Mouse (Mus musculus): ENCODE results near the gene Atp11a. TPM values are rescaled to one million over a fixed set of nuclear protein-coding genes. Genes with fewer than 3 reads are reported as not detected.

The Atp11a gene
- polyA plus RNA-seq, 1 experiment = 12.8 TPM

- Histone ChIP-seq H3K36me3 (ENCODE audit: control insufficient read depth, insufficient read depth, low read length) (no peaks in the 10 kb centered on the region), H3K27ac (ENCODE audit: insufficient read depth, low read depth, low read length) (no peak overlapping the region), H3K27me3 (ENCODE audit: control insufficient read depth, insufficient read depth, low read length) (no peaks in the 10 kb centered on the region), H3K4me3 (ENCODE audit: low read depth, low read length) (no peak overlapping the region), H3K4me1 (ENCODE audit: control insufficient read depth, insufficient read depth, insufficient read length, low read length) (no peaks in the 10 kb centered on the region)
- TF ChIP-seq CTCF (IDR thresholded peaks at IDR 0.05; ENCODE audit: extremely low read depth, insufficient read length, insufficient replicate concordance, low read depth, low read length) (no peak), POLR2A (IDR thresholded peaks at IDR 0.05; ENCODE audit: low read depth, low read length) (no peak)
- WGBS = 68% methylated on average over 6 of the region's 6 CpGs
Observed at GRCm38 (mm10) chr8:12768747-12769146, 11.9 kb downstream of the Atp11a start.

DNA sequence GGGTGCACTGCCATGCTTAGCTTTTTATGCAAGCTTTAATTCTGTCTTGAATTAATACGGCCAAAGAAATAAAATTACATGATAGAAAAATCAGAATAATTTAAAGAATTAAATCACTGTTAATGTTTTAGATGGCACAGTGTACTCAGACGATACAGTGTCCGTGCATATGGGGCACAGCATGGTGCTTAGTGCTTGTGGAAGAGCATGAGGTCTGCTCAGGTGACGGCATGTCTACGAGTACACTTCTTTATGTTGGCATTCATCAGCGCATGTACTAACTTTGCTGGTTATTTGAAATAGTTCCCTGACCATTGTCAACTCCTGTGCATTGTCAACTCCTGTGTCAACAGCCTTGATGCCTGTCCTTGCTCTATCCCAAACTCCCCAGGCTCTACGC lies 12.5 kb downstream of the Atp11a start:
- H3K27ac ChIP-seq (ENCODE audit: insufficient read depth, low read depth, low read length) = no peak overlapping the region
- TF ChIP-seq POLR2A (IDR thresholded peaks at IDR 0.05; ENCODE audit: low read depth, low read length) (no peak), CTCF (IDR thresholded peaks at IDR 0.05; ENCODE audit: extremely low read depth, insufficient read length, insufficient replicate concordance, low read depth, low read length) (no peak)
- no peak overlapping the region for H3K4me3 ChIP-seq (ENCODE audit: low read depth, low read length)
- H3K27me3 ChIP-seq (ENCODE audit: control insufficient read depth, insufficient read depth, low read length) = no peaks in the 10 kb centered on the region
- H3K4me1 ChIP-seq (ENCODE audit: control insufficient read depth, insufficient read depth, insufficient read length, low read length) = no peaks in the 10 kb centered on the region
- H3K36me3 ChIP-seq (ENCODE audit: control insufficient read depth, insufficient read depth, low read length) = no peaks in the 10 kb centered on the region
- WGBS = 94% methylated on average over 7 of the region's 7 CpGs

DNA sequence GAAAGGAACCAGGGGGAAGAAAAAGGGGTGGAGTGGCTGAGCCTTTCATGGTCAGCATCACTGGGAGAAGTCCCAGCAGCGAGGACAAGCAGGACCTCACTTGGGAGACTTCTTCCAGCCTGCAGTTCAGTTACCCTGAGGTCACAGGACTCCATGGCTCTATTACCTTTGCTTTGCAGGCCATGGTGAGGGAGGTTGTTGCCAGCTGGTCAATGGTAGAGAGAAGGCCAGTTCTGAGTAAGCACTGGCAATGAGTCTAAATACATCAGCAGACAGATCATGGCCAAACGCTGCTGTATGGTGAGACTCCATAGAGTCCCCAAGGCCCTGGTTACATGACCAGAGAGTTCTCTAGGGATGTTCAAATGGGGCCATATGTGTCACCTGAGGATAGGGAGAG lies 15.5 kb downstream of the Atp11a start:
- WGBS = 90% methylated on average over 2 of the region's 2 CpGs

DNA sequence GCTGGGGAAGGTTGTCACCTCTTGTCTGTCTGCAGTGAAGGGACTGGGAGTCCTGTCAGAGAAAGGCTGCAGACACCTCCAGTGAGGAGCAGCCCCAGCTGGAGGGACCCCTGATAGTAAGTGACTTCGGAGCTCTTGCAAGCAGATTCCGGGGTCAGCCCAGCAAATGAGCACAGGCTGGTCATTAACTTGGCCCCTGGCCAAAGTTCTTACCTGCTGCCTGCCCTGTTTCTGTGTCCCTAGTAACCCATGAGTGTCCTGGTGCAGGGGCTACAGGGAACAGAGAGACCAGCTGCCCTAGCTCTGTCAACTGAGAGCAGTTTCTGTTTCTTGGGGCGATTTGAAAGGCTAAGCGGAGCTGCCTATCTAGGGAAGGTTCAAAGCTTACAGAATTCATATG lies 17.1 kb downstream of the Atp11a start:
- TF ChIP-seq POLR2A (IDR thresholded peaks at IDR 0.05; ENCODE audit: low read depth, low read length) = no peak
- TF ChIP-seq CTCF (IDR thresholded peaks at IDR 0.05; ENCODE audit: extremely low read depth, insufficient read length, insufficient replicate concordance, low read depth, low read length) = no peak
- no peak overlapping the region for H3K27ac ChIP-seq (ENCODE audit: insufficient read depth, low read depth, low read length)
- 77% methylated on average over 4 of the region's 4 CpGs for WGBS

More for the DNA sequence above, 15.5 kb downstream of the Atp11a start:
- Histone ChIP-seq H3K36me3 (ENCODE audit: control insufficient read depth, insufficient read depth, low read length) (no peaks in the 10 kb centered on the region), H3K4me3 (ENCODE audit: low read depth, low read length) (no peak overlapping the region), H3K27ac (ENCODE audit: insufficient read depth, low read depth, low read length) (no peak overlapping the region), H3K4me1 (ENCODE audit: control insufficient read depth, insufficient read depth, insufficient read length, low read length) (0 out of 2 replicates have a peak, but pooled peaks cover 4% of the 10 kb centered on the region), H3K27me3 (ENCODE audit: control insufficient read depth, insufficient read depth, low read length) (no peaks in the 10 kb centered on the region)
- TF ChIP-seq CTCF (IDR thresholded peaks at IDR 0.05; ENCODE audit: extremely low read depth, insufficient read length, insufficient replicate concordance, low read depth, low read length) (no peak), POLR2A (IDR thresholded peaks at IDR 0.05; ENCODE audit: low read depth, low read length) (no peak)

DNA sequence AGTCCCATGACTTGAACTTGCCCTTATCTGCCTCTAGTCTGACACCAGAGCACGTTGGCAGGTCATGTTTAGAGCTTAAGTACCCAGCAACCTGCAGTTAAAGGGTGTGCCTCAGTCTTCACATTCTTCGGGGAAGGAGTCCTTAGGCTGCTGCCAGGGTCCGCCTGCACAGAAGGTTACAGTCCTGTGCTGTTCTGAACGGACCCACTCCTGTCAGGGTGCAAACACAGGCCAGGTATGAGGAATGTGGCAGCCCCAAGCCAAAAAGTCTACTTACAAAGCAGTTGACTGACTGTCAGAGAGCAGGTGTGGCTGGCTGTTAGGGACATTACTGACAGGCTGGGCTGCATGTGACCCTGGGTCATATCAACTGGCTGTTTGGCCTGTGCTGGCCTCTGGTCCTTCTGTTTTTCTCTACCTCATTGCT lies 18.1 kb downstream of the Atp11a start:
- Histone ChIP-seq H3K27me3 (ENCODE audit: control insufficient read depth, insufficient read depth, low read length) (no peaks in the 10 kb centered on the region), H3K27ac (ENCODE audit: insufficient read depth, low read depth, low read length) (no peak overlapping the region), H3K36me3 (ENCODE audit: control insufficient read depth, insufficient read depth, low read length) (no peaks in the 10 kb centered on the region), H3K4me3 (ENCODE audit: low read depth, low read length) (no peak overlapping the region), H3K4me1 (ENCODE audit: control insufficient read depth, insufficient read depth, insufficient read length, low read length) (0 out of 2 replicates have a peak, but pooled peaks cover 4% of the 10 kb centered on the region)
- TF ChIP-seq POLR2A (IDR thresholded peaks at IDR 0.05; ENCODE audit: low read depth, low read length) (no peak), CTCF (IDR thresholded peaks at IDR 0.05; ENCODE audit: extremely low read depth, insufficient read length, insufficient replicate concordance, low read depth, low read length) (no peak)
- WGBS = 34% methylated on average over 4 of the region's 4 CpGs

More for the DNA sequence above, 17.1 kb downstream of the Atp11a start:
- H3K4me1 ChIP-seq (ENCODE audit: control insufficient read depth, insufficient read depth, insufficient read length, low read length) = 0 out of 2 replicates have a peak, but pooled peaks cover 4% of the 10 kb centered on the region
- no peaks in the 10 kb centered on the region for H3K36me3 ChIP-seq (ENCODE audit: control insufficient read depth, insufficient read depth, low read length)
- H3K27me3 ChIP-seq (ENCODE audit: control insufficient read depth, insufficient read depth, low read length) = no peaks in the 10 kb centered on the region
- no peak overlapping the region for H3K4me3 ChIP-seq (ENCODE audit: low read depth, low read length)

DNA sequence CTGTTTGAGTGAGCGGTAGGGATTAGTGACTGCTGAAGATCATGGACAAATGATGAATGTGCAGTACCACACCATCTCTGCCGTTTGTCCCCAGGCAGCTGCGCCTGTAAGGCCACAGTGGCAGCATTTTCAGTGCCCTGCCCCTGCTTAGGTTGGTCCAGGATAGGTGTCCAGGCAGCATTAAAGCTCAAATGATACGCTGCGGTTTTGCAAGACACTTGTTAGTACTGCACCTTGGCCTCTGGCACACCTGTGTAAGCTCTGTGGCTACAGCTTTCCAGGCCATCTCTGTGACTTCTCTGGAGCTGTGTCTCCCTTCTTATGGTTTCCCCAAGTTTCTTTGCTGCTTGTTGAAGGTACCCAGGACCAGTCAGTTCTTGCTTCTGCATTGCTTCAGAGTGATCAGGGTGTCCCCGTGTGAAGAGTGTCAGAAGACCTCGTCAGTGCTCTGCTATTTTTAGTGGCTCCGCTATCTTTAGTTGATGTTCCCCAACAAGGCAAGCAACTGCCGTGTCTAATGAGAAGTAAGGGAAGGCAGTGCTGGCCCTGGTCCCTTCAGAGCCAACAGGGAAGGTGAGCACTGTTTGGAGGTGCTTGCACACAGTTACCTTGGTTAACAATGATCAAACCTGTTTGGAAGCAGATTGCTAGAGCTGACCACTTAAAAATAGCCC lies 18.6 kb downstream of the Atp11a start:
- Histone ChIP-seq H3K4me1 (ENCODE audit: control insufficient read depth, insufficient read depth, insufficient read length, low read length) (0 out of 2 replicates have a peak, but pooled peaks cover 4% of the 10 kb centered on the region), H3K27ac (ENCODE audit: insufficient read depth, low read depth, low read length) (no peak overlapping the region), H3K27me3 (ENCODE audit: control insufficient read depth, insufficient read depth, low read length) (no peaks in the 10 kb centered on the region), H3K36me3 (ENCODE audit: control insufficient read depth, insufficient read depth, low read length) (no peaks in the 10 kb centered on the region), H3K4me3 (ENCODE audit: low read depth, low read length) (no peak overlapping the region)
- WGBS = 76% methylated on average over 9 of the region's 9 CpGs
- TF ChIP-seq CTCF (IDR thresholded peaks at IDR 0.05; ENCODE audit: extremely low read depth, insufficient read length, insufficient replicate concordance, low read depth, low read length) (no peak), POLR2A (IDR thresholded peaks at IDR 0.05; ENCODE audit: low read depth, low read length) (no peak)

- TF ChIP-seq CTCF (IDR thresholded peaks at IDR 0.05; ENCODE audit: extremely low read depth, insufficient read length, insufficient replicate concordance, low read depth, low read length) (no peak), POLR2A (IDR thresholded peaks at IDR 0.05; ENCODE audit: low read depth, low read length) (no peak)
- Histone ChIP-seq H3K36me3 (ENCODE audit: control insufficient read depth, insufficient read depth, low read length) (no peaks in the 10 kb centered on the region), H3K4me1 (ENCODE audit: control insufficient read depth, insufficient read depth, insufficient read length, low read length) (0 out of 2 replicates have a peak, but pooled peaks cover 4% of the 10 kb centered on the region), H3K27ac (ENCODE audit: insufficient read depth, low read depth, low read length) (no peak overlapping the region), H3K27me3 (ENCODE audit: control insufficient read depth, insufficient read depth, low read length) (no peaks in the 10 kb centered on the region), H3K4me3 (ENCODE audit: low read depth, low read length) (no peak overlapping the region)
- WGBS = 73% methylated on average over 10 of the region's 10 CpGs
Observed at GRCm38 (mm10) chr8:12776166-12776565, 19.4 kb downstream of the Atp11a start.

All from small intestine, adult 2 months (tissue).